Mouse (Mus musculus) hindbrain, embryonic 15.5 days (tissue): ENCODE data around the gene Cldn12. TPM values are rescaled to one million over a fixed set of nuclear protein-coding genes. Genes with fewer than 3 reads are reported as not detected.

Source experiments
- ATAC-seq: fragments of 200-750 bp; cut with Nextera tagmentation; 2 replicates; pipeline ENCODE4 v1.8.0; 2017; ENCODE audit warnings: low read depth, moderate number of reproducible peaks, moderate TSS enrichment; ENCODE audit not compliant: low FRiP score
- H3K27ac ChIP-seq: fragments of 300-500 bp; sonication (generic); replicated peaks from 2 replicates; pipeline ENCODE4 v1.5.1; 2015; ENCODE audit warnings: mild to moderate bottlenecking, inconsistent platforms
- H3K27me3 ChIP-seq: fragments of 300-500 bp; sonication (generic); 2 replicates; pipeline ENCODE4 v1.6.1; 2015; ENCODE audit warnings: control low read depth, inconsistent platforms
- H3K36me3 ChIP-seq: fragments of 300-500 bp; sonication (generic); 2 replicates; pipeline ENCODE4 v1.6.1; 2015; ENCODE audit warnings: control low read depth, inconsistent platforms
- H3K4me1 ChIP-seq: fragments of 300-500 bp; sonication (generic); replicated peaks from 2 replicates; pipeline ENCODE4 v1.6.1; 2015; ENCODE audit warnings: control low read depth, inconsistent platforms
- H3K4me2 ChIP-seq: fragments of 300-500 bp; sonication (generic); 2 replicates; pipeline ENCODE4 v1.6.1; 2015; ENCODE audit warnings: moderate library complexity, mild to moderate bottlenecking, inconsistent platforms
- H3K4me3 ChIP-seq: fragments of 300-500 bp; sonication (generic); 2 replicates; pipeline ENCODE4 v1.5.1; 2015; ENCODE audit warnings: mild to moderate bottlenecking, inconsistent platforms
- H3K9ac ChIP-seq: fragments of 300-500 bp; sonication (generic); 2 replicates; pipeline ENCODE4 v1.6.1; 2015; ENCODE audit warnings: inconsistent platforms
- H3K9me3 ChIP-seq: fragments of 300-500 bp; sonication (generic); 2 replicates; pipeline ENCODE4 v1.6.1; 2016; ENCODE audit warnings: control low read depth, inconsistent platforms
- WGBS: fragments of 180-500 bp; shearing (Covaris S2); methylation state at CpG from one replicate; pipeline ENCODE4 v1.1.7; 2015; 5-methylcytosine and 5-hydroxymethylcytosine counted together
- polyA plus RNA-seq: library from polyadenylated mRNA; unstranded; fragments of >200 nt; fragmentation: Nextera tagmentation; extraction: Ambion mirVana; gene quantifications from 2 replicates; pipeline ENCODE4 v1.2.1, GENCODE M21; 2015

The Cldn12 gene
- polyA plus RNA-seq, 1 experiment from 2014 or later = 18.7 TPM

- 74% methylated on average over 3 of the region's 3 CpGs for WGBS
- no peak overlapping the region for H3K4me3 ChIP-seq
Measured at GRCm38 (mm10) chr5:5511401-5511800, 3.4 kb downstream of the Cldn12 start.

GRCm38 (mm10) chr5:5510989-5511388 lies 3.8 kb downstream of the Cldn12 start:
- H3K27ac ChIP-seq = no peak overlapping the region
- H3K4me1 ChIP-seq = peaks cover 13% of the 10 kb centered on the region
- 58% methylated on average over 5 of the region's 5 CpGs for WGBS
- no peaks in the 10 kb centered on the region for H3K27me3 ChIP-seq
- no peak overlapping the region for H3K9ac ChIP-seq
- no peak overlapping the region for H3K4me2 ChIP-seq
- ATAC-seq = no peak
- H3K36me3 ChIP-seq = peaks cover 5% of the 10 kb centered on the region
- no peaks in the 10 kb centered on the region for H3K9me3 ChIP-seq
- H3K4me3 ChIP-seq = no peak overlapping the region

More at GRCm38 (mm10) chr5:5511401-5511800, 3.4 kb downstream of the Cldn12 start:
- peaks cover 5% of the 10 kb centered on the region for H3K36me3 ChIP-seq
- ATAC-seq = no peak
- H3K4me2 ChIP-seq = no peak overlapping the region
- no peak overlapping the region for H3K27ac ChIP-seq
- H3K27me3 ChIP-seq = no peaks in the 10 kb centered on the region
- H3K9ac ChIP-seq = no peak overlapping the region
- peaks cover 13% of the 10 kb centered on the region for H3K4me1 ChIP-seq
- H3K9me3 ChIP-seq = no peaks in the 10 kb centered on the region

- ATAC-seq = no peak
- peaks cover 5% of the 10 kb centered on the region for H3K36me3 ChIP-seq
- no peak overlapping the region for H3K9ac ChIP-seq
- H3K4me1 ChIP-seq = peaks cover 13% of the 10 kb centered on the region
- 40% methylated on average over 10 of the region's 10 CpGs for whole genome bisulfite sequencing
- H3K4me2 ChIP-seq = no peak overlapping the region
- H3K9me3 ChIP-seq = no peaks in the 10 kb centered on the region
- no peaks in the 10 kb centered on the region for H3K27me3 ChIP-seq
- no peak overlapping the region for H3K27ac ChIP-seq
- H3K4me3 ChIP-seq = no peak overlapping the region
Measured at GRCm38 (mm10) chr5:5510304-5510887, 4.4 kb downstream of the Cldn12 start.

- peak; percentile 45 for ATAC-seq
- 0 out of 2 replicates have a peak overlapping the region, but pooled peaks have one; percentile 21 for H3K27ac ChIP-seq
- H3K36me3 ChIP-seq = peaks cover 5% of the 10 kb centered on the region
- H3K9me3 ChIP-seq = no peaks in the 10 kb centered on the region
- H3K4me3 ChIP-seq = no peak overlapping the region
- no peaks in the 10 kb centered on the region for H3K27me3 ChIP-seq
- WGBS = 54% methylated on average over 10 of the region's 10 CpGs
- H3K4me1 ChIP-seq = peaks cover 9% of the 10 kb centered on the region
- H3K4me2 ChIP-seq = peak overlapping the region; percentile 47
- no peak overlapping the region for H3K9ac ChIP-seq
Measured at GRCm38 (mm10) chr5:5508231-5508630, 6.5 kb downstream of the Cldn12 start.

DNA sequence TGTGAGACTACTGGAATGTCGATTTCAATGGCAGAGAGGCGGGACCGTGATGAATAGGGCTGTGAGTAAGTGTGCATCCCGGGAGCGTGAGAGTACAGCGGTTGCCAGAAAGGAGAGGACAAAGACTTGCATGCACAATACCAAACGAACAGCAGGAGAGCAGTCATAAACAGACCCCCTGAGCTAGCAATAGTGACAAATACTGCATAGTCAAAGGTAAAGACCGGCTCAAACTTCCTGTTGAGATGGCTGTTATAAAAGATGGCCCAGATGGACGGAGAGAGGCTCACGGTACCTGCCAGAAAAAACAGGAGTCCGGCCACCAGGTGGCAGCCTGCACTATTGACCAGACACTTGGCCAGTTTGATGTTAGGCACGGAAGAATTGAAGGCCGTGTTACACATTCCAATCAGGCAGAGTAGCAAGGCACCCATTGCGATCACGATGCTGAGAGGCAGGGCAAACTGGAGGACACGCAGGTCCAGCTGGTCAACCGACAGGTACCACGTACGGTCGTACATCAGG lies 7.0 kb downstream of the Cldn12 start:
- no peaks in the 10 kb centered on the region for H3K27me3 ChIP-seq
- H3K9me3 ChIP-seq = no peaks in the 10 kb centered on the region
- WGBS = 24% methylated on average over 20 of the region's 20 CpGs
- peak overlapping the region; percentile 47 for H3K4me2 ChIP-seq
- H3K36me3 ChIP-seq = peaks cover 5% of the 10 kb centered on the region
- peak overlapping the region; percentile 21; the same call in 1 of the 2 replicates for H3K4me3 ChIP-seq
- 0 out of 2 replicates have a peak overlapping the region, but pooled peaks have one; percentile 21 for H3K27ac ChIP-seq
- H3K9ac ChIP-seq = no peak overlapping the region
- peaks cover 9% of the 10 kb centered on the region for H3K4me1 ChIP-seq
- ATAC-seq = peak; percentile 84

- ATAC-seq = no peak
- no peak overlapping the region for H3K9ac ChIP-seq
- no peaks in the 10 kb centered on the region for H3K27me3 ChIP-seq
- H3K4me2 ChIP-seq = no peak overlapping the region
- no peak overlapping the region for H3K4me3 ChIP-seq
- no peaks in the 10 kb centered on the region for H3K36me3 ChIP-seq
- WGBS = 87% methylated on average over 13 of the region's 13 CpGs
- H3K27ac ChIP-seq = no peak overlapping the region
- H3K4me1 ChIP-seq = peaks cover 9% of the 10 kb centered on the region
- H3K9me3 ChIP-seq = no peaks in the 10 kb centered on the region
Measured at GRCm38 (mm10) chr5:5504456-5504855, 10.3 kb downstream of the Cldn12 start.

DNA sequence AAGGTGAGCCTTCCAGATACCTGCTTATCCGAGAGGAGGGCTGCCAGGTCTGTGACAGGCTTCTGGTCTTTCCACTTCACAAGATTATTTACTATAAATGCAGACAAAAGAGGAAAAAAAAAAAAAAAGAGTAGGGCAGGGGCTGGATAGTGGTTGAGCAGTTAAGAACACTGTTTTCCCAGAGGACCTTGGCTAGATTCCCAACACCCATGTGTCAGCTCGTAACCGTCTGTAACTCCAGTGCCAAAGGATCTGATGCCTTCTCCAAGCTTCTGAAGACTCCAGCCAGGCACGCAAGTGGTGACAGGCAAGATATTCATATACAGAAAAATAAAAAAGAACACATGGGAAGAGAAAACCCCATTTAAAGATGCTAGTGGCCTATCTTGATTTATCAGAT lies 11.4 kb downstream of the Cldn12 start:
- Histone ChIP-seq H3K27me3 (no peaks in the 10 kb centered on the region), H3K9me3 (no peaks in the 10 kb centered on the region), H3K4me3 (no peak overlapping the region), H3K4me2 (no peak overlapping the region), H3K27ac (no peak overlapping the region), H3K36me3 (no peaks in the 10 kb centered on the region), H3K4me1 (peaks cover 9% of the 10 kb centered on the region), H3K9ac (no peak overlapping the region)
- ATAC-seq = no peak
- WGBS = 81% methylated on average over 4 of the region's 4 CpGs

DNA sequence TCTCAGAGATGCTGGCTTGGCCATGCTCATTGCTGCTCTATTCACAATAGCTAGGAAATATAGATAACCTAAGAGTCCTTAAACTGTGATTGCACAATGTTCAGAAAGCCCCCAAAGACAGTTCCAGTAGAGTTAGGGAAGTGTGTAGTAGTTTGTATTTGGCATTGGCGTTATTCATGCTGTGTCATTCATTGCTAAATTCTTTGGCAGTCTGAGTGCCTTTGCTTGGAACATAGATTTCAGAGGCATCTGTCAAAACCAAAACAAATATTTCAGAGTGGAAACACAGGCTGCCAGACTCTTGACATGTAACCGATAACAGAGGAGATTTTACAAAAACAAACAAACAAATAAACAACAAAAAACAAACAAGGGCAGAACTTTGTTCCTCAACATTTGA lies 13.2 kb downstream of the Cldn12 start:
- H3K27me3 ChIP-seq = no peaks in the 10 kb centered on the region
- no peak for ATAC-seq
- 73% methylated on average over 2 of the region's 2 CpGs for WGBS
- no peaks in the 10 kb centered on the region for H3K9me3 ChIP-seq
- no peak overlapping the region for H3K4me2 ChIP-seq
- H3K4me3 ChIP-seq = no peak overlapping the region
- no peaks in the 10 kb centered on the region for H3K4me1 ChIP-seq
- H3K9ac ChIP-seq = no peak overlapping the region
- H3K27ac ChIP-seq = no peak overlapping the region
- H3K36me3 ChIP-seq = no peaks in the 10 kb centered on the region

- Histone ChIP-seq H3K27ac (no peak overlapping the region), H3K4me3 (no peak overlapping the region), H3K4me2 (no peak overlapping the region), H3K9ac (no peak overlapping the region), H3K36me3 (no peaks in the 10 kb centered on the region), H3K4me1 (no peaks in the 10 kb centered on the region; the same call in 1 of the 2 replicates), H3K9me3 (no peaks in the 10 kb centered on the region), H3K27me3 (0 out of 2 replicates have a peak, but pooled peaks cover 3% of the 10 kb centered on the region)
- 55% methylated on average over 3 of the region's 3 CpGs for WGBS
- no peak for ATAC-seq
Measured at GRCm38 (mm10) chr5:5496393-5496792, 18.4 kb downstream of the Cldn12 start.

- no peak overlapping the region for H3K4me2 ChIP-seq
- H3K27ac ChIP-seq = no peak overlapping the region
- H3K9me3 ChIP-seq = no peaks in the 10 kb centered on the region
- H3K27me3 ChIP-seq = 0 out of 2 replicates have a peak, but pooled peaks cover 3% of the 10 kb centered on the region
- H3K4me3 ChIP-seq = no peak overlapping the region
- WGBS = 89% methylated on average over 4 of the region's 4 CpGs
- ATAC-seq = peak; percentile 14; the same call in 1 of the 2 replicates
- no peaks in the 10 kb centered on the region; the same call in 1 of the 2 replicates for H3K4me1 ChIP-seq
- H3K36me3 ChIP-seq = no peaks in the 10 kb centered on the region
- H3K9ac ChIP-seq = no peak overlapping the region
Measured at GRCm38 (mm10) chr5:5495042-5495441, 19.7 kb downstream of the Cldn12 start.

DNA sequence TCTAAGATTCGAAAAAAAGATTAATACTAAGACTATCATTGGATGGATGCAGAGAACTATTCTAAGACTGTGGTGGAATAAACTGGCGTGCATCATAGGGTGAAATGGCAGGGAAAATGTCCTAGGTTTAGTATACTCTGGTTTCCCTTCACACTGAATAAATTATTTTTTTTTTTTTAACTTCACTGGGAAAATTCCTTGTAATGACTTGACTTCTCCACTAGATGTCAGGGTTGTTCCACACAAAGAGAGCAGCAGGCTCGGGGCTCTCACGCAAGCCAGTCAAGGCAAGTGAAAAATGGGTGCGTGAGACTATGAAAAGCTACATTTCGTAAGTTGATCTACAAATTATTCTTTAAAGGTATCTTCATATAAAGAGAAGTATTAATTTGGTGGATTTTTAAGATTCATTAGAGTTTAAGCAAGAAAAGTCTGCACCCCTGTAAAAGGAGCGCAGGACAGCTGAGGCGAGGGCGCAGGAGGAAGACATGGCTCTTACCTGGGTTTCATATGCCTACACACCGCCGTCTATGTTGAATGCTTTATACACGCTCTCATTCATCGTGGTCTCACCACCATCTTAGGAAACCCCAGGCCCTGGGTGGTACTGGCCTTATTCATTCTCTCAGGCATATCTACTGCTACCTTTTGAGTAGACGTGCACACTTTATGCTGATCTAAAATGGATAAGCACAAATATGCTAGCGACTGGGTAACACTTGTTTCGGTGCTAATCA lies 20.3 kb downstream of the Cldn12 start:
- ATAC-seq = peak; percentile 83
- 0 out of 2 replicates have a peak, but pooled peaks cover 3% of the 10 kb centered on the region for H3K27me3 ChIP-seq
- H3K36me3 ChIP-seq = no peaks in the 10 kb centered on the region
- H3K4me3 ChIP-seq = no peak overlapping the region
- WGBS = 43% methylated on average over 16 of the region's 16 CpGs
- H3K9me3 ChIP-seq = no peaks in the 10 kb centered on the region
- no peak overlapping the region for H3K27ac ChIP-seq
- H3K4me1 ChIP-seq = no peaks in the 10 kb centered on the region; the same call in 1 of the 2 replicates
- peak overlapping the region; percentile 19; the same call in 1 of the 2 replicates for H3K4me2 ChIP-seq
- no peak overlapping the region for H3K9ac ChIP-seq

GRCm38 (mm10) chr5:5492163-5492562 lies 22.6 kb downstream of the Cldn12 start:
- H3K27me3 ChIP-seq = 0 out of 2 replicates have a peak, but pooled peaks cover 3% of the 10 kb centered on the region
- no peaks in the 10 kb centered on the region for H3K36me3 ChIP-seq
- no peak overlapping the region for H3K27ac ChIP-seq
- H3K4me2 ChIP-seq = no peak overlapping the region
- no peak for ATAC-seq
- no peaks in the 10 kb centered on the region; the same call in 1 of the 2 replicates for H3K4me1 ChIP-seq
- no peak overlapping the region for H3K9ac ChIP-seq
- WGBS = 97% methylated on average over 4 of the region's 4 CpGs
- H3K4me3 ChIP-seq = no peak overlapping the region
- H3K9me3 ChIP-seq = no peaks in the 10 kb centered on the region
